Mouse (Mus musculus): ENCODE data around the gene Stk32c. TPM values are rescaled to one million over a fixed set of nuclear protein-coding genes. Genes with fewer than 3 reads are reported as not detected.

The Stk32c gene
- 1 to 10 TPM; 1.3 to 1.9 TPM for total RNA-seq (2023)

GRCm38 (mm10) chr7:139212754-139213745 is at the start of gene Stk32c, which contains the start of gene Lrrc27:
Gene Stk32c (minus strand): TSS chr7:139213307.
Gene Lrrc27 (plus strand): TSS chr7:139212988.

DNA sequence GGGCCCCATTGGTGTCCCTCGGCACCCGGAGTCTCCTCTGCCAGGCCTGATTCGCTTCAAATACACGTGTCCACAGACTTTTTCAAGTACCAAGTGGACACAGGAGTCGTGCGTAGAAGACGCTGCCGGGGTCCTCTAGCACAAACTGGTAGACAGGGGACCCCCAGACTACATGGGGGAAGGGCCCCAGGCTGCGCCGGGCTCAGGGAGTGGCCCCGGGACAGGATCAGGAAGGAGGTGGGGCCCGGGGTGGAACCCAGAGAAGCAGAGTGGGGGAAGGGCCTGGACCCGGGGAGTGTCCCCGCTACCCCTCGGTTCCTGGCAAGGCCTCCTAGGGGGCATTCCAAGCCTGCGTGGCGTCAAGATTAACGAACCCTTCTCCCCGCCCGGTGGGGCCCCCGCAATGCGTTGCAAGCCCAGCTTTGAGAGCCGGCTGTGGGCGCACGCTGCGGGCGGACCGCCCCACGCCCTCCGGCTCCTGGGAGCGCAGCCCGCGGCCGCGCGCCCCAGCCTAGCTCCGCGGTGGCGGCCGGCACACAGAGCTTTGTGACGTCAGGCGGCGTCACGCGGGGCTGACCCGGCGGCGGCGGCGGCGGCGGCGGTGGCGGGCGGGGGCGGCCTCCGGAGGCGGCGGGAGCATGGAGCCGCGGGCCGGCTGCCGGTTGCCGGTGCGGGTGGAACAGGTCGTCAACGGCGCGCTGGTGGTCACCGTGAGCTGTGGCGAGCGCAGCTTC is 34.9 kb upstream of the Stk32c start, which contains the start of gene Pwwp2b:
TSS of gene Pwwp2b (plus strand) at position 602 of the 734 bp plus-strand sequence.

GRCm38 (mm10) chr7:139085629-139086194 is 127.4 kb downstream of the Stk32c start, which contains the start of gene Dpysl4:
Gene Dpysl4 (plus strand): TSS chr7:139086001.

Other genes starting within 250 kb of the Stk32c start
- not detected for gene Dpysl4, start 127.3 kb downstream of the Stk32c start, total RNA-seq (2023)
- gene Lrrc27, start 319 bp downstream of the Stk32c start, total RNA-seq (2023), result 1 to 10 TPM in 1 of 2 experiments, under 1 TPM in 1; 0.89 to 2.0 TPM
- gene Pwwp2b, start 35.2 kb upstream of the Stk32c start, total RNA-seq (2023), result 1 to 10 TPM; 2.4 to 2.5 TPM
- 10 to 100 TPM; 15.9 to 17.8 TPM for gene Inpp5a, start 175.8 kb upstream of the Stk32c start, total RNA-seq (2023)

Data from T-cell, adult 66 days (primary cell).